Mouse (Mus musculus) thymus, postnatal 25 days (tissue): ENCODE data around the gene Fxyd3.

Experiments used
- DNase-seq: peaks from one replicate; pipeline ENCODE4 v3.0.0; 2022

The Fxyd3 gene

GRCm38 (mm10) chr7:31076492-31076891 lies at the start of gene Fxyd3:
Gene Fxyd3, minus strand, starts transcription at chr7:31076704.
- no peak for DNase-seq

GRCm38 (mm10) chr7:31125116-31125515 lies 48.6 kb upstream of the Fxyd3 start:
- no peak for DNase-seq

GRCm38 (mm10) chr7:31124381-31124780 lies 47.9 kb upstream of the Fxyd3 start:
- no peak for DNase-seq

GRCm38 (mm10) chr7:31123697-31124096 lies 47.2 kb upstream of the Fxyd3 start:
- DNase-seq, result no peak

- DNase-seq, result no peak
Observed at GRCm38 (mm10) chr7:31122641-31123631, 46.4 kb upstream of the Fxyd3 start.

GRCm38 (mm10) chr7:31119556-31119955 lies 43.1 kb upstream of the Fxyd3 start:
- DNase-seq, result no peak

GRCm38 (mm10) chr7:31118486-31118885 lies 42.0 kb upstream of the Fxyd3 start:
- DNase-seq, result no peak

GRCm38 (mm10) chr7:31117465-31117864 lies 41.0 kb upstream of the Fxyd3 start:
- no peak for DNase-seq

- no peak for DNase-seq
Observed at GRCm38 (mm10) chr7:31116721-31117145, 40.2 kb upstream of the Fxyd3 start.

- no peak for DNase-seq
Observed at GRCm38 (mm10) chr7:31115587-31116043, 39.1 kb upstream of the Fxyd3 start.

- DNase-seq, result no peak
Observed at GRCm38 (mm10) chr7:31115182-31115581, 38.7 kb upstream of the Fxyd3 start, which contains the start of gene Hpn. Gene Hpn, minus strand, starts transcription at chr7:31115290.

GRCm38 (mm10) chr7:31114646-31115045 lies 38.1 kb upstream of the Fxyd3 start:
- DNase-seq, result no peak

- no peak for DNase-seq
Observed at GRCm38 (mm10) chr7:31113800-31114199, 37.3 kb upstream of the Fxyd3 start.

GRCm38 (mm10) chr7:31112036-31112435 lies 35.5 kb upstream of the Fxyd3 start:
- DNase-seq, result no peak

GRCm38 (mm10) chr7:31110861-31111385 lies 34.4 kb upstream of the Fxyd3 start:
- DNase-seq, result no peak

- no peak for DNase-seq
Observed at GRCm38 (mm10) chr7:31109796-31110195, 33.3 kb upstream of the Fxyd3 start.

- DNase-seq, result no peak
Observed at GRCm38 (mm10) chr7:31109091-31109490, 32.6 kb upstream of the Fxyd3 start.

GRCm38 (mm10) chr7:31107781-31108180 lies 31.3 kb upstream of the Fxyd3 start:
- no peak for DNase-seq

GRCm38 (mm10) chr7:31106166-31106565 lies 29.7 kb upstream of the Fxyd3 start:
- DNase-seq, result no peak

GRCm38 (mm10) chr7:31105061-31105768 lies 28.7 kb upstream of the Fxyd3 start:
- DNase-seq, result no peak

- no peak for DNase-seq
Observed at GRCm38 (mm10) chr7:31100786-31101185, 24.3 kb upstream of the Fxyd3 start.

- no peak for DNase-seq
Observed at GRCm38 (mm10) chr7:31099612-31099982, 23.1 kb upstream of the Fxyd3 start.
